Mouse (Mus musculus) forebrain, embryonic 10.5 days (tissue): ENCODE measurements around the gene Esp1. TPM values are rescaled to one million over a fixed set of nuclear protein-coding genes. Genes with fewer than 3 reads are reported as not detected.
"Not testable (repeated sequence)": the region's sequence is repeated elsewhere in the genome, so short reads cannot be mapped to it uniquely, and the experiment has no call there.

Source experiments
- DNase-seq: peaks from one replicate; pipeline ENCODE4 v3.0.0-alpha.2; 2017; ENCODE audit warnings: low spot score; ENCODE audit errors: extremely low spot score
- H3K27ac ChIP-seq: fragments of 300-500 bp; sonication (generic); 2 replicates; pipeline ENCODE4 v1.5.1; 2016; ENCODE audit warnings: mild to moderate bottlenecking
- H3K27me3 ChIP-seq: fragments of 300-500 bp; sonication (generic); 2 replicates; pipeline ENCODE4 v1.6.1; 2016; ENCODE audit warnings: mild to moderate bottlenecking; ENCODE audit not compliant: poor library complexity, severe bottlenecking
- H3K36me3 ChIP-seq: fragments of 300-500 bp; sonication (generic); replicated peaks from 2 replicates; pipeline ENCODE4 v1.6.1; 2016; ENCODE audit warnings: mild to moderate bottlenecking, moderate library complexity
- H3K4me1 ChIP-seq: fragments of 300-500 bp; sonication (generic); 2 replicates; pipeline ENCODE4 v1.6.1; 2016
- H3K4me3 ChIP-seq: fragments of 300-500 bp; sonication (generic); 2 replicates; pipeline ENCODE4 v1.5.1; 2016; ENCODE audit warnings: mild to moderate bottlenecking, moderate library complexity
- H3K9me3 ChIP-seq: fragments of 300-500 bp; sonication (generic); 2 replicates; pipeline ENCODE4 v1.6.1; 2016; ENCODE audit warnings: mild to moderate bottlenecking, moderate library complexity
- WGBS: fragments of 180-500 bp; shearing (Covaris S2); methylation state at CpG from one replicate; pipeline ENCODE4 v1.1.7; 2016; 5-methylcytosine and 5-hydroxymethylcytosine counted together
- polyA plus RNA-seq: library from polyadenylated mRNA; unstranded; fragments of >200 nt; fragmentation: Nextera tagmentation; extraction: Ambion mirVana; gene quantifications from 2 replicates; pipeline ENCODE4 v1.2.1, GENCODE M21; 2016

The Esp1 gene
- not detected in 2 replicates for polyA plus RNA-seq

DNA sequence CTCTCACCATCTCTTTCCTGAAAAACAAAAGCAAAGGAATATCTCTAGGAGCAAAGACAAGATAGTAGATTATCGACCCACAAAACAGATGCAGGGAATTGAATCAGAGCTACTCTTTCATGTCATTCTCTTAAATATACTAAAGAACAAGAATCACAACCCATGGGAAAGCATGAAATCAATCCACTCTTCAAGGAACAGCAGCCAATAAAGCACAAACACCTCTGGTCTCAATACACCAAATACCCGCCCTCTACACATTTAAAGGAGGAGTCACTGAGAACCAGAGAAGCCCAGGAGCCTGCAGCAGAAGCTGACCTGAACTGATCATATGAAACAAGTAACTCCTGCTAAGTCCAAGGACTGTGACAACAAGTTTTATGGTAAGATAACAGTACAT is at the start of gene Esp1:
Esp1 (plus strand) TSS at position 301 of the 400 bp plus-strand sequence.
- Histone ChIP-seq H3K4me1 (no peaks in the 10 kb centered on the region), H3K4me3 (no peak within 1 kb of the TSS), H3K27me3 (no peaks in the 10 kb centered on the region), H3K36me3 (no peaks in the 10 kb centered on the region), H3K9me3 (no peaks in the 10 kb centered on the region), H3K27ac (no peak within 1 kb of the TSS)
- WGBS, result 84% methylated on average over 2 of the region's 2 CpGs
- no peak for DNase-seq

DNA sequence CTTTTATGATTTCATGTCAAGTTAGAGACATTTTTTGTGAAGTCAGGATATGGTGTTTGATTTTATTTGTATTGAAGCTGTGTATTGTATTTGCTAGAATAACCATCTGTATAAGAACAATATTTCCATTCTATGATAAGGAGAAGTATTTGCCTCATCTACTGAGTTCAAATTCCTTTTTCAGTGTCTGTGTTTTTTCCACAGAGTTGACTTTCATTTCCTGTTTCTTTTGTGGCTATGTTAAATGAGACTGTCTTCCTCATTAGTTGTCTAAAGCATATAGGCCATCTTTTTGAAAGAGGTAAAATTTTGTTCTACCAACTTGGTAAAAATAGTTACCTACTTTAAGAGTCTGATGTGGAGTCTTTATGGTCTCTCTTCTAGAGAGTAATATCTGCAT is 10.6 kb upstream of the Esp1 start:
- Histone ChIP-seq H3K4me3 (no peak overlapping the region), H3K4me1 (no peaks in the 10 kb centered on the region), H3K9me3 (no peaks in the 10 kb centered on the region), H3K36me3 (no peaks in the 10 kb centered on the region), H3K27ac (no peak overlapping the region), H3K27me3 (no peaks in the 10 kb centered on the region)
- DNase-seq, result no peak

DNA sequence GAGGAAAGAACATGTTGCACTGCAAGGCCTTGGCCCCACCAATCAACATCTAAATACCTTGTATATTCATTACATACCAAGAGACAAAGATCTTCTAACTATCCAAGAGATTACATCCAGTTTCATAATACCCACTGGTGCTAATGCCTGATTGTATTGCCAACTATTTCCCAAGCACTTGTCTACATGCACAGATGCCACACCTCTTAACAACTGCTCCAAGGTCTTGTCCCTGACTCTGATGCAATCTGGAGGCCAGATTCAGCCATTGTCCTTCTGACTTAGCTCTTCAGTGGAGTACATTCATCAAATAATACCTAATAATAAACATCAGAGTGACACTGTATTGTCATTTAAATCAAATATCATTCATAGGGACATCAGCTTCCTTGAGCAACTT is 9.9 kb upstream of the Esp1 start:
- H3K9me3 ChIP-seq, result not testable (repeated sequence)

DNA sequence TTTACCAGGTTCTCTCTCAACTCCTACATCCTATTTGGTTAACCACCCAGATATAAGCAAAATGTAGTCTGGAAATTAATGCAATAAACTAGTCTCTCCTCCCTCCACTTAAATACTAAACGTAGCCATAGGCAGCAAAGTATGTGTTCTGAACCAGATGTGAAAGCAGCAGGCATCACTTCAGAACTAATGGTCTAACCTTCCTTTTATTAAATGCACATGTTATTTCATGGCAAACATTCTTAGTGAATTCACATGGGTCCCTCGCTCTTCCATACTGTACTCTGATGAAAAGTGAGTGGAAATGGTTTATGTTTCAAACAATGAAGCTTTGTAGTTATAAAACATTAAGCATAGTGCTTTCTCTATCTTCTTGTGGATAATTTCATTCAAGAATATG is 4.4 kb downstream of the Esp1 start:
- no peaks in the 10 kb centered on the region for H3K4me1 ChIP-seq
- H3K27ac ChIP-seq, result no peak overlapping the region
- no peaks in the 10 kb centered on the region for H3K36me3 ChIP-seq
- H3K27me3 ChIP-seq, result no peaks in the 10 kb centered on the region
- DNase-seq, result no peak
- H3K4me3 ChIP-seq, result no peak overlapping the region
- WGBS, result 63% methylated on average over 2 of the region's 2 CpGs
- no peaks in the 10 kb centered on the region for H3K9me3 ChIP-seq

More for the DNA sequence above, 9.9 kb upstream of the Esp1 start:
- H3K4me1 ChIP-seq, H3K36me3 ChIP-seq, H3K27ac ChIP-seq, H3K27me3 ChIP-seq, H3K4me3 ChIP-seq, DNase-seq: not testable (repeated sequence)

DNA sequence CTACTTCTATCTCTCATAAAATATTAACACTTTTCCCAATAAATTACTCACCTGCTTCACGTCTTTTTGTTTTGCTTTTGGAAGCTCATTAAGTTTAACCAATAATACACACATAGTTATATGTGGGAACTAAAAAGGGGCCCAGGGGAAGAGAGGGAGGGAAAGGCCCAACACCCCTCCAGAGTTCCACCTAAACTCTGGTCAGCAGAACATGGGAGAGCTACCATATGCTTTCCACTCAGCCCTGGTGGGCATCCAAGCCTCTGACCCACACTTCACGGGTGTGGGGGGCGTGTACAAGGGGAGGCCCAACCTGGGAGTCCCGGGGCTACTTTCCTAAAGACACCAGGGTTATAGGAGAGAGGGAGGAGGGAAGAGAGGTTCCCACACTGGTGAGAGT is 4.8 kb downstream of the Esp1 start:
- Histone ChIP-seq H3K4me3 (no peak overlapping the region), H3K9me3 (no peaks in the 10 kb centered on the region), H3K27me3 (no peaks in the 10 kb centered on the region), H3K4me1 (no peaks in the 10 kb centered on the region), H3K27ac (no peak overlapping the region), H3K36me3 (no peaks in the 10 kb centered on the region)
- DNase-seq, result no peak
- WGBS, result 73% methylated on average over 4 of the region's 4 CpGs

DNA sequence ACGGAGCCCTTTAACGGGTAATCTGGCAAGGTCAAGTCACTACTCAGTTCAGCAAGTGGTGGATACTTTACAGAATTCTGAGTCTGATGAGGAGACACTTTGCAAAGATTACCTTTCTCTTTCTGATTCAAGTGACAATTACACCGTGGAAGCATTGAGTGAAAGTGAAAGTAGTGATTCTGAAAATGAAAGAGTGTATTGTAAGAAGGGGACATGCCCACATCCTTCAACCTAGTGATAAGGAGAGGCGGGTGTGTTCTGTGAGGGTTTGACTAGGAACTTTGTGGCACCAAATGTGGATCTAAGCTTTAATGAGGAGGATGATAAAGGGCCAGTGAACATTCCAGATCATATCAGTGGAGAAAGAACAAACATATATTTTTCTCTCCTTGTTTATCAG is 36.7 kb downstream of the Esp1 start:
- Histone ChIP-seq H3K27ac (no peak overlapping the region), H3K4me3 (no peak overlapping the region), H3K36me3 (no peaks in the 10 kb centered on the region), H3K9me3 (no peaks in the 10 kb centered on the region), H3K4me1 (no peaks in the 10 kb centered on the region), H3K27me3 (no peaks in the 10 kb centered on the region)
- whole genome bisulfite sequencing, result 84% methylated on average over 4 of the region's 4 CpGs
- DNase-seq, result no peak

DNA sequence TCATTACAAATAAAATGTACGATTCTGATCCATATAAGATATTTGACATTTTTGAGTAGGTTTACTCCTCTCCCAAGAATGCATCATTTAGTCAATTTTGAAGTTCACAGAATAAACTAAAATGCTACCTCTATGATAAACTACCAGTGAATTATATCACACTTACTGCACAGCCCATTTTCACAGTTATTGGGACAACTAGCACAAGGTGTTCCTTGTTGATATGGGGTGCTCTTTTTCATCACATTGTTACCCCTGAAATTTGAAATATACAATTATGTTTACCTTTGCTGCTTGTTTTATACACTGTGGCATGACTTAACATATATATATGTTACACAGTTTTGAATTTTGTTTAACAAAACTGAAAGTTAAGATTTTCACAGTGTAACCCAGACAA is 40.2 kb downstream of the Esp1 start:
- no peak overlapping the region for H3K27ac ChIP-seq
- no peak for DNase-seq
- no peaks in the 10 kb centered on the region for H3K36me3 ChIP-seq
- no peak overlapping the region for H3K4me3 ChIP-seq
- H3K9me3 ChIP-seq, result no peaks in the 10 kb centered on the region
- 90% methylated on average over 1 of the region's 1 CpGs for WGBS
- no peaks in the 10 kb centered on the region for H3K4me1 ChIP-seq
- no peaks in the 10 kb centered on the region for H3K27me3 ChIP-seq

Other genes with a start within 250 kb of the Esp1 start
- not detected in 2 replicates for gene Esp8, start 207.1 kb upstream of the Esp1 start, polyA plus RNA-seq
- not detected in 2 replicates for gene Esp6, start 165.6 kb upstream of the Esp1 start, polyA plus RNA-seq
- gene Esp4, start 128.5 kb upstream of the Esp1 start, polyA plus RNA-seq, result not detected in 2 replicates
- gene Esp3, start 95.0 kb upstream of the Esp1 start, polyA plus RNA-seq, result not detected in 2 replicates
- gene Crisp2, start 79.9 kb downstream of the Esp1 start, polyA plus RNA-seq, result not detected in 2 replicates
- gene Rhag, start 84.0 kb downstream of the Esp1 start, polyA plus RNA-seq, result 5.7 and 8.2 TPM in 2 replicates
- gene 9130008F23Rik, start 153.4 kb downstream of the Esp1 start, polyA plus RNA-seq, result 1.0 and 1.1 TPM in 2 replicates
- gene Glyatl3, start 187.2 kb downstream of the Esp1 start, polyA plus RNA-seq, result 0.21 and 0.29 TPM in 2 replicates
- 28.7 and 29.9 TPM in 2 replicates for gene Mut, start 207.6 kb downstream of the Esp1 start, polyA plus RNA-seq
- 40.2 and 44.5 TPM in 2 replicates for gene Cenpq, start 207.9 kb downstream of the Esp1 start, polyA plus RNA-seq